Mouse (Mus musculus): Measurements from ENCODE around the gene Bcl2l10. TPM values are rescaled to one million over a fixed set of nuclear protein-coding genes. Genes with fewer than 3 reads are reported as not detected.

The Bcl2l10 gene
- total RNA-seq (2014; rRNA removed; ENCODE audit: low replicate concordance) (not detected in 2 replicates), polyA plus RNA-seq (2015; fragmentation: Nextera tagmentation; extraction: Ambion mirVana) (not detected in 2 replicates)

GRCm38 (mm10) chr9:75347458-75347857 is at the start of gene Bcl2l10:
TSS of gene Bcl2l10 (plus strand) at chr9:75347758.
- DNase-seq (ENCODE audit: low spot score): no peak
- 88% methylated on average over 5 of the region's 5 CpGs for WGBS
- no peaks in the 10 kb centered on the region for H3K4me1 ChIP-seq (ENCODE audit: control insufficient read depth, insufficient read depth)
- H3K36me3 ChIP-seq (replicated peaks; ENCODE audit: control insufficient read depth, insufficient read depth, low read length): peaks cover 34% of the 10 kb centered on the region
- TF ChIP-seq EP300 (IDR thresholded peaks at IDR 0.05; ENCODE audit: low read depth) (no peak), CTCF (IDR thresholded peaks at IDR 0.05; ENCODE audit: low read depth) (no peak)
- H3K4me2 ChIP-seq (ENCODE audit: low read depth, low read length): no peak within 1 kb of the TSS
- H3K4me3 ChIP-seq (ENCODE audit: low read depth, low read length): no peak within 1 kb of the TSS
- ATAC-seq (ENCODE audit: insufficient read depth, low read depth): no peak
- H3K27me3 ChIP-seq (ENCODE audit: control insufficient read depth, insufficient read depth, low read length): no peaks in the 10 kb centered on the region
- H3K27ac ChIP-seq (ENCODE audit: low read depth): no peak within 1 kb of the TSS
- H3K9me3 ChIP-seq (replicated peaks; ENCODE audit: control insufficient read depth, low read length): no peaks in the 10 kb centered on the region
- H3K9ac ChIP-seq (replicated peaks; ENCODE audit: low read depth, low read length): no peak within 1 kb of the TSS

- ATAC-seq (ENCODE audit: insufficient read depth, low read depth): no peak
- no peaks in the 10 kb centered on the region for H3K9me3 ChIP-seq (replicated peaks; ENCODE audit: control insufficient read depth, low read length)
- H3K4me3 ChIP-seq (ENCODE audit: low read depth, low read length): no peak overlapping the region
- no peaks in the 10 kb centered on the region for H3K27me3 ChIP-seq (ENCODE audit: control insufficient read depth, insufficient read depth, low read length)
- H3K4me2 ChIP-seq (ENCODE audit: low read depth, low read length): no peak overlapping the region
- no peaks in the 10 kb centered on the region for H3K4me1 ChIP-seq (ENCODE audit: control insufficient read depth, insufficient read depth)
- H3K27ac ChIP-seq (ENCODE audit: low read depth): no peak overlapping the region
- TF ChIP-seq EP300 (IDR thresholded peaks at IDR 0.05; ENCODE audit: low read depth): no peak
- TF ChIP-seq CTCF (IDR thresholded peaks at IDR 0.05; ENCODE audit: low read depth): peak; percentile 36
- no peaks in the 10 kb centered on the region for H3K36me3 ChIP-seq (replicated peaks; ENCODE audit: control insufficient read depth, insufficient read depth, low read length)
- DNase-seq (ENCODE audit: low spot score): no peak
- H3K9ac ChIP-seq (replicated peaks; ENCODE audit: low read depth, low read length): no peak overlapping the region
- 80% methylated on average over 2 of the region's 2 CpGs for WGBS
Measured at GRCm38 (mm10) chr9:75299342-75299741, 48.2 kb upstream of the Bcl2l10 start.

- Histone ChIP-seq H3K9me3 (replicated peaks; ENCODE audit: control insufficient read depth, low read length) (no peaks in the 10 kb centered on the region), H3K4me2 (ENCODE audit: low read depth, low read length) (no peak overlapping the region), H3K36me3 (replicated peaks; ENCODE audit: control insufficient read depth, insufficient read depth, low read length) (no peaks in the 10 kb centered on the region), H3K9ac (replicated peaks; ENCODE audit: low read depth, low read length) (no peak overlapping the region), H3K27me3 (ENCODE audit: control insufficient read depth, insufficient read depth, low read length) (no peaks in the 10 kb centered on the region), H3K27ac (ENCODE audit: low read depth) (no peak overlapping the region), H3K4me3 (ENCODE audit: low read depth, low read length) (no peak overlapping the region), H3K4me1 (ENCODE audit: control insufficient read depth, insufficient read depth) (no peaks in the 10 kb centered on the region)
- TF ChIP-seq CTCF (IDR thresholded peaks at IDR 0.05; ENCODE audit: low read depth): no peak
- no peak for TF ChIP-seq EP300 (IDR thresholded peaks at IDR 0.05; ENCODE audit: low read depth)
- 81% methylated on average over 2 of the region's 2 CpGs for WGBS
- no peak for ATAC-seq (ENCODE audit: insufficient read depth, low read depth)
- no peak for DNase-seq (ENCODE audit: low spot score)
Measured at GRCm38 (mm10) chr9:75303033-75303432, 44.5 kb upstream of the Bcl2l10 start.

GRCm38 (mm10) chr9:75303701-75304261 is 43.8 kb upstream of the Bcl2l10 start:
- Histone ChIP-seq H3K4me1 (ENCODE audit: control insufficient read depth, insufficient read depth) (no peaks in the 10 kb centered on the region), H3K9me3 (replicated peaks; ENCODE audit: control insufficient read depth, low read length) (no peaks in the 10 kb centered on the region), H3K9ac (replicated peaks; ENCODE audit: low read depth, low read length) (no peak overlapping the region), H3K4me2 (ENCODE audit: low read depth, low read length) (no peak overlapping the region; the same call in 1 of the 2 replicates), H3K27ac (ENCODE audit: low read depth) (no peak overlapping the region), H3K36me3 (replicated peaks; ENCODE audit: control insufficient read depth, insufficient read depth, low read length) (no peaks in the 10 kb centered on the region), H3K27me3 (ENCODE audit: control insufficient read depth, insufficient read depth, low read length) (no peaks in the 10 kb centered on the region), H3K4me3 (ENCODE audit: low read depth, low read length) (no peak overlapping the region)
- TF ChIP-seq CTCF (IDR thresholded peaks at IDR 0.05; ENCODE audit: low read depth) (no peak), EP300 (IDR thresholded peaks at IDR 0.05; ENCODE audit: low read depth) (no peak)
- ATAC-seq (ENCODE audit: insufficient read depth, low read depth): no peak
- 28% methylated on average over 16 of the region's 16 CpGs for WGBS
- DNase-seq (ENCODE audit: low spot score): no peak

- H3K4me2 ChIP-seq (ENCODE audit: low read depth, low read length): no peak overlapping the region
- H3K4me1 ChIP-seq (ENCODE audit: control insufficient read depth, insufficient read depth): no peaks in the 10 kb centered on the region
- no peak overlapping the region for H3K4me3 ChIP-seq (ENCODE audit: low read depth, low read length)
- H3K36me3 ChIP-seq (replicated peaks; ENCODE audit: control insufficient read depth, insufficient read depth, low read length): no peaks in the 10 kb centered on the region
- H3K27ac ChIP-seq (ENCODE audit: low read depth): no peak overlapping the region
- H3K9me3 ChIP-seq (replicated peaks; ENCODE audit: control insufficient read depth, low read length): no peaks in the 10 kb centered on the region
- no peaks in the 10 kb centered on the region for H3K27me3 ChIP-seq (ENCODE audit: control insufficient read depth, insufficient read depth, low read length)
- WGBS: 29% methylated on average over 7 of the region's 7 CpGs
- no peak overlapping the region for H3K9ac ChIP-seq (replicated peaks; ENCODE audit: low read depth, low read length)
- TF ChIP-seq EP300 (IDR thresholded peaks at IDR 0.05; ENCODE audit: low read depth) (no peak), CTCF (IDR thresholded peaks at IDR 0.05; ENCODE audit: low read depth) (no peak)
- no peak for ATAC-seq (ENCODE audit: insufficient read depth, low read depth)
- no peak for DNase-seq (ENCODE audit: low spot score)
Measured at GRCm38 (mm10) chr9:75304286-75304685, 43.3 kb upstream of the Bcl2l10 start.
